Mouse (Mus musculus) heart, embryonic 15.5 days (tissue): ENCODE measurements around the gene Gfpt1. TPM values are rescaled to one million over a fixed set of nuclear protein-coding genes. Genes with fewer than 3 reads are reported as not detected.

Source experiments
- ATAC-seq: fragments of 200-750 bp; cut with Nextera tagmentation; replicated peaks from 2 replicates; pipeline ENCODE4 v1.8.0; 2017; ENCODE audit warnings: low read depth, moderate TSS enrichment; ENCODE audit not compliant: insufficient number of reproducible peaks, insufficient read depth, low FRiP score
- H3K27ac ChIP-seq: fragments of 300-500 bp; sonication (generic); 2 replicates; pipeline ENCODE4 v1.5.1; 2015; ENCODE audit warnings: mild to moderate bottlenecking, inconsistent platforms
- H3K27me3 ChIP-seq: fragments of 300-500 bp; sonication (generic); 2 replicates; pipeline ENCODE4 v1.6.1; 2015; ENCODE audit warnings: inconsistent platforms
- H3K36me3 ChIP-seq: fragments of 300-500 bp; sonication (generic); 2 replicates; pipeline ENCODE4 v1.6.1; 2015; ENCODE audit warnings: mild to moderate bottlenecking, inconsistent platforms
- H3K4me1 ChIP-seq: fragments of 300-500 bp; sonication (generic); replicated peaks from 2 replicates; pipeline ENCODE4 v1.6.1; 2015; ENCODE audit warnings: inconsistent platforms
- H3K4me2 ChIP-seq: fragments of 300-500 bp; sonication (generic); 2 replicates; pipeline ENCODE4 v1.6.1; 2015; ENCODE audit warnings: inconsistent platforms, mild to moderate bottlenecking, moderate library complexity
- H3K4me3 ChIP-seq: fragments of 300-500 bp; sonication (generic); 2 replicates; pipeline ENCODE4 v1.5.1; 2015; ENCODE audit warnings: mild to moderate bottlenecking, inconsistent platforms
- H3K9ac ChIP-seq: fragments of 300-500 bp; sonication (generic); 2 replicates; pipeline ENCODE4 v1.6.1; 2015; ENCODE audit warnings: mild to moderate bottlenecking, inconsistent platforms
- H3K9me3 ChIP-seq: fragments of 300-500 bp; sonication (generic); replicated peaks from 2 replicates; pipeline ENCODE4 v1.6.1; 2016; ENCODE audit warnings: inconsistent platforms
- WGBS: fragments of 180-500 bp; shearing (Covaris S2); methylation state at CpG from one replicate; pipeline ENCODE4 v1.1.7; 2015; ENCODE audit warnings: mixed read lengths; 5-methylcytosine and 5-hydroxymethylcytosine counted together
- polyA plus RNA-seq: library from polyadenylated mRNA; unstranded; fragments of >200 nt; fragmentation: Nextera tagmentation; extraction: Ambion mirVana; gene quantifications from 2 replicates; pipeline ENCODE4 v1.2.1, GENCODE M21; 2015

Gene Gfpt1
- polyA plus RNA-seq: 8.6 and 9.7 TPM in 2 replicates

DNA sequence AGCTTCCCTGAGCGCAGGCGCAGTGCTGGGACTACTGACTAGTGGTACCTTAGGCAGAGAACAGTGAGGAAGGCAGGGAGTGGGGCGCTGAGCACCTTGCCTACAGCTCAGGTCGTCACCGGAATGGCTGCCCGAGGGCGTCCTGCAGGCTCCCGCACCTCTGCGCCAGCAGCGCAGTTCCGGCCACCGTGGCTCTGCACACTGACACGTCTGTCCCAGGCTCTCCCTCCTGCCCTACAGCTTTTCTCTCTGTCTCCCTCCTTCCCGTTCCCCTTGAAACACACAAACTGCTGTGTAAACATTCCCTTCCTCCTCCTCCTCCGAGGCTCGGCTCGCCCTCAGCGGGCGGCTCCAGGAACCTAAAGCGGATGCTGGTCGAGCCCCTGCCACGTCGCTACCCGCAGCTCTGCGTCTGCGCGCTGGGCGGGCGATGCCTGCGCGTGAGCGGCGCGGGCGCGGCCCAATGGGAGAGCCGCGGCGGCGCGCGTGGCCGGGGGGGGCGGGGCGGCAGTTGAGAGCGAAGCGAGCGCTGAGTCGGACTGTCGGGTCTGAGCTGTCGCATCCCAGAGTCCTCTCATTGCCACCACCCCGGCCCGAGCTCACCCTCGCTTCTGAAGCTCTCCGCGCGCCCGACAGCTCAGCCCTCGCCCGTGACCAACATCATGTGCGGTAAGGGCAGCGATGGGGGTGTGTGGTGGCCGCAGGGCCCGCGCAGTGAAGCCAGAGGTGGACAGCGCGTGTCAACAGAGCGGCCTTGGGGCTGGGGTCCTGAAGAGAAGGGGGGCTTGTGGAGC is at the start of gene Gfpt1:
Gene Gfpt1 (plus strand): TSS at position 510 of the 794 bp plus-strand sequence.
- 1% methylated on average over 68 of the region's 68 CpGs for WGBS
- H3K9ac ChIP-seq: peak within 1 kb of the TSS; percentile 87
- no peaks in the 10 kb centered on the region for H3K9me3 ChIP-seq
- peaks cover 16% of the 10 kb centered on the region for H3K4me1 ChIP-seq
- H3K27me3 ChIP-seq: no peaks in the 10 kb centered on the region
- peak within 1 kb of the TSS; percentile 75 for H3K4me2 ChIP-seq
- H3K27ac ChIP-seq: peak within 1 kb of the TSS; percentile 100
- peak; percentile 97 for ATAC-seq
- H3K36me3 ChIP-seq: no peaks in the 10 kb centered on the region
- peak within 1 kb of the TSS; percentile 73 for H3K4me3 ChIP-seq

DNA sequence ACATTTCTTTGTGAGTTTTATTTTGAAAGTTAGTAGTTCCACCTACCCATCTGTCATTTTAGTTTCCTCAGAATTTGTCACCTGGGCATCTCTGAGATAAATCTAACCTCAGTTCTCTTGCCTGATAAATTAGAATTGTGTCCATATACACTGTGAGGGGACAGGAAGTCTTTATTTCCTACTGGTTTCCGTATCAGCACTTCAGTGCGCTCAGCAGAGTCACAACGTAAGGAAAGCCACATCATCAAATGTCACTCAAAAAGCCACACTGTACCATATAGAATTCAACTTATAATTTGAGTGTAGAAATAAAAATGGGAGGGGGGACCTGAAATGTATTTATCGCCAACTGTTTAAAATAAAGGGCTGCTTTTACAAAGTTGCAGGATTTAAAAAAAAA is 48.4 kb upstream of the Gfpt1 start:
- Histone ChIP-seq H3K27ac (no peak overlapping the region), H3K4me1 (peaks cover 31% of the 10 kb centered on the region), H3K4me3 (no peak overlapping the region), H3K27me3 (no peaks in the 10 kb centered on the region), H3K9me3 (no peaks in the 10 kb centered on the region), H3K4me2 (no peak overlapping the region), H3K9ac (no peak overlapping the region), H3K36me3 (peaks cover 20% of the 10 kb centered on the region)
- 65% methylated on average over 4 of the region's 4 CpGs for WGBS
- ATAC-seq: no peak

DNA sequence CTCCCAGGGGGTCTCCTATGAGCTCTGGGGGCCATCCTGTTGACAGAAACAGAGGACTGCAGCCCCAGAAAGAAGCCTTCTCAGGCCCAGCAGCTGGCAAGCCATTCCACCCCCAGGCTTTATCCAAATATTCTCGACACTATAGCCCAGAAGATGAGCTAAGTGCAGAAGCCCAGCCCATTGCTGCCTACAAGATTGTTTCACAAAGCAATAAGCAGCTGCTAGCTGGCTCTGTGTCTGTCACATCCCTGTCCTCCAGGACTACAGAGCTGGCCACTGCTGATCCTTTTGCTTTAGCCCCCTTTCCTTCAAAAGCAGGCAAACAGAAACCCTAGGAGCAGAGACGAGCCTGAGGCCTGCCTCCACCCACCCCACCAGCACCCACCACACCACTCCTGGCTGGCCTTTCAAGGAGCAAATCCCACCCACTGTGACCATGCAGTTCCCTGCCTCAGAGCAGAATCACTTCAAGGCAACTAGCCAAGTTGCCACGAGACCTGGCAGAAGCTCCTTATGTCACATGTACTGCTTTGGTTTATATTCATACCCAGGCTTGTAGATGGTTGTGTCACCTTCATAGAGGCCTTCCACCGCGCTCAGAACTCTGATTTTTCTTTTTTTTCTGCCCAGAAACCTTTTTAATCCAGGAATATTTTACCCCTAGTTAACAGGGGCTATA is 45.9 kb upstream of the Gfpt1 start:
- no peaks in the 10 kb centered on the region for H3K9me3 ChIP-seq
- ATAC-seq: no peak
- peaks cover 19% of the 10 kb centered on the region for H3K4me1 ChIP-seq
- H3K9ac ChIP-seq: no peak overlapping the region
- H3K27ac ChIP-seq: 0 out of 2 replicates have a peak overlapping the region, but pooled peaks have one; percentile 15
- WGBS: 68% methylated on average over 5 of the region's 5 CpGs
- peaks cover 20% of the 10 kb centered on the region for H3K36me3 ChIP-seq
- H3K4me2 ChIP-seq: no peak overlapping the region
- H3K27me3 ChIP-seq: no peaks in the 10 kb centered on the region
- no peak overlapping the region for H3K4me3 ChIP-seq

DNA sequence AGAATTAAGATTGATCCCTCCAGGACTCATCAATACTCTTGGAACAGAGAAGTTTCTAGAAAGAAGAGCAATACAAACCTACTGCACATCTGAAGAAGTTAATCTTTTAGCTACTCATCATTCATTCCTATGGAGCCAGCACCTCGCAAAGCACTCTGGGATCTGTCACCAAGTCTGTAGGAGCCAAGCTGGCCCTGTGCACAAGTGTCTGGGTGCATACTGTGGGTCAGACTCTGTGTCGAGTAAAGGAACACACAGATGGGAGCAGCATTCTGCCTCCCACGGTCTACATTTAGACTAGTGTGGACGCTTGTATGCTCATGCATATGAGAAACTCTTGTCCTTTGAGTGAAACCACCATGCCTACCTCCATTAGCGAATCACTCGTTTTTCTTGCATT is 45.3 kb upstream of the Gfpt1 start:
- WGBS: 79% methylated on average over 6 of the region's 6 CpGs
- peaks cover 20% of the 10 kb centered on the region for H3K36me3 ChIP-seq

DNA sequence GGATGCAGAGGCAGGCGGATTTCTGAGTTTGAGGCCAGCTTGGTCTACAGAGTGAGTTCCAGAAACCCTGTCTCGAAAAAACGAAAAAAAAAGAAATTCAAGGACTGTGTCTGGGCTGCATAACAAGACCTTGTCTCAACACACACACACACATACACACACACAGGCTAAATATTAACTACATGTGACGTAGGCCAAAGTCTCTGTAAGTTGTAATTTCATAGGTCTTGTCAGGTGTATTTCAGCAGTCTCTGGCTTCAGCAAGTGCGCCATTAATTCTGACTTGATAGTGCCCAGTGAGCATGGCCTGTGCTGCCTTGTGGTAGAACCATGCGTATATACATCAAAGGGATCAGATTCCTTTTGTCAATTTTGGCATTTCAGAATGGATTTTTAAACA is 40.7 kb upstream of the Gfpt1 start:
- no peak overlapping the region for H3K4me2 ChIP-seq
- H3K36me3 ChIP-seq: peaks cover 7% of the 10 kb centered on the region
- peak overlapping the region; percentile 61 for H3K27ac ChIP-seq
- ATAC-seq: no peak
- H3K9ac ChIP-seq: no peak overlapping the region
- no peak overlapping the region for H3K4me3 ChIP-seq
- WGBS: 90% methylated on average over 6 of the region's 6 CpGs
- no peaks in the 10 kb centered on the region for H3K27me3 ChIP-seq
- H3K9me3 ChIP-seq: no peaks in the 10 kb centered on the region
- peaks cover 14% of the 10 kb centered on the region for H3K4me1 ChIP-seq

More for the DNA sequence above, 45.3 kb upstream of the Gfpt1 start:
- no peak for ATAC-seq
- peaks cover 17% of the 10 kb centered on the region for H3K4me1 ChIP-seq
- H3K27ac ChIP-seq: no peak overlapping the region
- H3K27me3 ChIP-seq: no peaks in the 10 kb centered on the region
- H3K9ac ChIP-seq: no peak overlapping the region
- H3K4me3 ChIP-seq: no peak overlapping the region
- no peaks in the 10 kb centered on the region for H3K9me3 ChIP-seq
- H3K4me2 ChIP-seq: no peak overlapping the region

DNA sequence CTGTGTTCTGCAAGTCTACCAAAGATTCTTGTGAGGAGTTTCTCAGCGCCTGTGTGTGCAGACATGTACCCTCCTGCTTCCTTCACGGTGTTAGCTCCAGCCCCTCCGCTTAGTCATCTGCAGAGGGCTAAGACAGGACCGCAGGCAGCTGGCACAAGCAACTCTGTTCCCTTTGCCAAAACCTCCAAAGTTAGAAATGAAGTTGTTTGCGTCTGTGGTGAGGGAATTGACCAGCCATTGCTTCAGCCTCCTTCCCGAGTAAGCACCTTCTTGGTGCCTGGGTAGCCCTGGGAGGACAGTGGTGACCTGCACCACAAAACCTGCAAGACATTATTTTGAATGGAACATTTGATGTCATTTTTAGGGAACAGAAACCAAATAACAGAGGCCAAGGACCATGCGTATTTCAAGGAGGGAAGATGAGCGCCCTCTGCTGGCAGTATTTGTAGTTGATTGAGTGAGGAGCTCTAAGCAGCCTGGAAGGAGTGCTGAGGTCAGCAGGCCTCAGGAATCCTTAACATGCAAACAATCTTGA is 40.1 kb upstream of the Gfpt1 start:
- peak; percentile 64 for ATAC-seq
- no peaks in the 10 kb centered on the region for H3K27me3 ChIP-seq
- H3K36me3 ChIP-seq: 0 out of 2 replicates have a peak, but pooled peaks cover 2% of the 10 kb centered on the region
- WGBS: 36% methylated on average over 8 of the region's 8 CpGs
- H3K9me3 ChIP-seq: no peaks in the 10 kb centered on the region
- H3K27ac ChIP-seq: peak overlapping the region; percentile 61
- H3K4me3 ChIP-seq: no peak overlapping the region
- H3K4me2 ChIP-seq: 0 out of 2 replicates have a peak overlapping the region, but pooled peaks have one; percentile 24
- H3K9ac ChIP-seq: no peak overlapping the region
- peaks cover 10% of the 10 kb centered on the region for H3K4me1 ChIP-seq

DNA sequence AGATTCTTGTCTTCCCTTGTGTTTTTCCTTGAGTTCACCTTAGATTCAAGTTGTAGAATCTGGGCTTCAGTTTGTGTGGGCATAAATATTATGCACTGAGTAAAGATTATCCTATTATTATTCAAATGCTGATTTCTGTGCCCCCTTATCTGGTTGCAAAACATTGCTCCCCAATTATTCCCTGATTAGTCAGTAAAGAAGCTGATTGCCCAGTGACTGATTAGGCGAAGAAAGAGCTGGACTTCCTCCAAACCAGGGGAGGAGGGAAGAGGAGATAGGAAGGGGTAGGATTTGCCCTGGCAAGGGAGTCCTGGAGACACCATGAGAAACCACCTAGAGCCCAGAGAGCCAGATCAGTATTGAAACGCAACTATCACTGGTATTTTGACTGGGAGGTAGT is 38.5 kb upstream of the Gfpt1 start:
- Histone ChIP-seq H3K36me3 (no peaks in the 10 kb centered on the region), H3K9ac (no peak overlapping the region), H3K27me3 (no peaks in the 10 kb centered on the region), H3K4me2 (no peak overlapping the region), H3K4me1 (peaks cover 10% of the 10 kb centered on the region), H3K4me3 (no peak overlapping the region), H3K9me3 (no peaks in the 10 kb centered on the region), H3K27ac (no peak overlapping the region)
- 71% methylated on average over 2 of the region's 2 CpGs for WGBS
- no peak for ATAC-seq

DNA sequence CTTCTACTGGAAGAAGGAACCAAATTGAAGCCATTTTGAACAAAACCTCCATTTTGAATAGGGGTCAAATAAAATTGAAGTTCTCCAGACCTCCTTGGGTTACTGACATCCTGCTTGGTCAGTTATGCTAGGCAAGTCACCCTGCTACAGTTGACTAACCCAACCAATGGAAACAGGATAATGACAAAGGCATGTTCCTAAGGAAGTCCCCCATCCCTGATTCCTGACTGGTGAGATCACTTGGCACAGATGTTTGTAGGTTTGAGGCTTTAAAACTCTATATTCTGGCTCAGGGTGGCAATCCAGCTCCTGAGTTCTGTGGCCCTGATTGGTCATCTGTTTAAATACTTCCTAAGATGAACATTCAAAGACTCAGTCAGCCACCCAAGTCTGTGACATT is 37.1 kb upstream of the Gfpt1 start:
- no peaks in the 10 kb centered on the region for H3K36me3 ChIP-seq
- no peaks in the 10 kb centered on the region for H3K9me3 ChIP-seq
- no peak overlapping the region for H3K4me3 ChIP-seq
- no peaks in the 10 kb centered on the region for H3K27me3 ChIP-seq
- no peak overlapping the region for H3K9ac ChIP-seq
- H3K27ac ChIP-seq: no peak overlapping the region
- peaks cover 16% of the 10 kb centered on the region for H3K4me1 ChIP-seq
- ATAC-seq: no peak
- H3K4me2 ChIP-seq: no peak overlapping the region

DNA sequence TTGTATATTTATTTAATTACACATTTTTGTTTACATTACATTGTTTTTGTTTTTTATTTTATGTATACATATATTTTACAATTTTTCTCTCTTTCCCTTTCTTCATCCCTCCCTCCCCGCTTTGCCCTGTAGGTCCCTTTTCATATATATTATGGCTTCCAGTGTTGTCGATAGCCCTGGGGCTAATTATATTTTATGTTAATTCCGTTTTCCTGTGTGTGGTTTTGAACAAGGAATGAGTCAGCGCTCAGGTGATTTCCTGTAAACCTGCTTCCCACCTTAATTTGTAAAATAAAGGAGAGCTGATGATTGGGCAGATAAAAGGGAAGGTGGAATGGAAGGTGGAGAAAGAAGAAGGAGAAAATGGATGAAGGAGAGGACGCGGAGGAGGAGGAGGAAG is 33.8 kb upstream of the Gfpt1 start, which contains the start of gene Nfu1:
Gene Nfu1 (plus strand): TSS at position 350 of the 400 bp plus-strand sequence.
- ATAC-seq: no peak
- Histone ChIP-seq H3K27ac (peak within 1 kb of the TSS; percentile 94), H3K4me2 (peak within 1 kb of the TSS; percentile 69), H3K4me1 (peaks cover 13% of the 10 kb centered on the region), H3K27me3 (no peaks in the 10 kb centered on the region), H3K36me3 (peaks cover 12% of the 10 kb centered on the region; the same call in 1 of the 2 replicates), H3K9me3 (no peaks in the 10 kb centered on the region), H3K4me3 (peak within 1 kb of the TSS; percentile 84), H3K9ac (peak within 1 kb of the TSS; percentile 94)
- 75% methylated on average over 6 of the region's 6 CpGs for WGBS

DNA sequence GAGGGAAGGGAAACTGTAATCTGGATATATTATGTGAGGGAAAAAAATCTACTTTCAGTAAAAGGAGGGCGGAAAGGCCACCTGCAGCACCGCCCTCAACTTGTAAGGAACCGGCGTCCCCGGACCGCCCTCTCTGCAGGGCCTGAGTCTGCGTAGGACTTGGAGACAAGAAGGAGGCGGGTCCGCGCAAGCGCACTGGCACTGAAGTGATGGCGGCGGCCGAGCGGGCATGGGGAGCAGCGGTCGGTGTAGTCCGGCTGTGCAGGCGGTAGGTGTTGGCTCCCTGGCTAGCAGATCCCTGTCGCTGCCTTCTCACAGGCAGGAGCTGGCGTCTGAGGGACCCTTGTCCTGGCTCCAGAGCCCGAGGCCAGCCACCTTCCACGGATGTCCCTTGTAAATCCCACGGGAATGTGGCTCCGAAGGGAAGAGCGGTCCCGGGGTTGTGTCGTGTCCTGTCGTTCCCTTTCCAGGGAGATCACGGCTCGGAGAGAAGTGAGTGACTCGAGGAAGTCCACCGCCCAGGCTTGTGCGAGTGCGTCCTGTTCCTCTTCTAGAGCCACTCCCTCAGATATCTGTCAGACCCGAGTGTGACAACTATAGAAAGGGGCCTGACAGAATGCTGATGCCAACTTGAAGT is 32.8 kb upstream of the Gfpt1 start:
- H3K9ac ChIP-seq: peak overlapping the region; percentile 94
- WGBS: under 1% methylated on average over 36 of the region's 36 CpGs
- peak; percentile 95 for ATAC-seq

DNA sequence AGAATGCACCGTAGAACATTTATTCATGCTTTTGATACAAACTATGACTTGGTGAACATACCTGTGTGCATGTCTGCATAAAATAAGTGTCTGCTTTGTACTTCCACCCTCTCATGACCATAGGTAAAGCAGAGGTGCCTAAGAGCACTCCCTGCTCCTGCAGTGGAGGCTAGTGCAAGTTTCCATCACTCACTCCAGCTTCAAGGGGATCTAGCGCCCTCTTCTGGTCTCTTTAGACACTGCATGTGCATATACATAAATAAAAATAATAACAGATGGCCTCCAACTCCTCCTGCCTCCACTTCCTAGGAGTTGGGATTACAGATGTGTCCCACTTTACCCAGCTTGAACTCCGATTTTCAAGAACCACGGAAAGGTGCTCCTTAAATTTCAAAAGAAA is 25.7 kb upstream of the Gfpt1 start:
- Histone ChIP-seq H3K9me3 (0 out of 2 replicates have a peak, but pooled peaks cover 3% of the 10 kb centered on the region), H3K4me1 (0 out of 2 replicates have a peak, but pooled peaks cover 2% of the 10 kb centered on the region), H3K27me3 (no peaks in the 10 kb centered on the region), H3K9ac (no peak overlapping the region), H3K36me3 (peaks cover 58% of the 10 kb centered on the region), H3K4me3 (no peak overlapping the region), H3K27ac (no peak overlapping the region), H3K4me2 (no peak overlapping the region)
- ATAC-seq: no peak
- 62% methylated on average over 4 of the region's 4 CpGs for WGBS

More for the DNA sequence above, 32.8 kb upstream of the Gfpt1 start:
- Histone ChIP-seq H3K36me3 (peaks cover 17% of the 10 kb centered on the region), H3K27me3 (no peaks in the 10 kb centered on the region), H3K27ac (peak overlapping the region; percentile 94), H3K4me1 (peaks cover 13% of the 10 kb centered on the region), H3K9me3 (no peaks in the 10 kb centered on the region), H3K4me2 (peak overlapping the region; percentile 69), H3K4me3 (peak overlapping the region; percentile 84)
